Mouse (Mus musculus): ENCODE measurements around the gene Mrps6.

Gene Mrps6

DNA sequence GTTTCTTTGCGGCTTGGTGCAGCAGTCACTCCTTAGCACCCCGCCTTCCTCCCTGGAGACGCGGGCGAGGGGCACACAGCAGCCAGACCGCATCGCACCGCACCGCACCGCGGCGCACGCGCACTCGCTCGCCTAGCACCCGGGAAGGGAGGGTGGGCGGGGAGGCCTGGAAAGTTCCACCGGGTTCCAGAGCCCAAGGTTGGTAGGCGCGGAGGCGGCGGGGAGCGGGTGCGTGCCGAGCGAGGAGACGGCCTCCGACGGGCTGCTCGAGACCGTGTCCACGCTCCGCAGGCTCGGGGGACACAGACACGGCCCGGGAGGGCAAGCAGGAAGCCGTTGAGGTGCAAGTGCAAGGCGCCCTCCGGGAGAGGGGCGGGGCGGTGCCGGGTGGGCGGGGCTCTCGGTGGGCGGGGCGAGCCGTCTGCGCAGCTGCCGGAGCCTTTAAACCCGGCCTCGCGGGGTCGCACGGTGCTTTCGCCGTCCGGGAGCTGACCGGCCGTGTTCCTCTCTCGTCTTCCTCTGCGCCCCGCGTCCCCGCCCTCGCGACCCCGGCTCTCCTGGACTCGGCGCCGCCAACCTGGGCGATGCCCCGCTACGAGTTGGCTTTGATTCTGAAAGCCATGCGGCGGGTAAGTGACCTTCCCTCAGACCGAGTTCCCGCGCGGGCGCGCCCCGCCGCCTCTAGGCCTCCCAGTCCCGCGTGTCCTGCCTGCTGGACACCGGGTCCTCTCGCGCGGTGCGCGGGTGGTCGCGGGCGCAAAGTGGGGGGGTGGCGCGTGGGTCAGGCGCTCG is at the start of gene Mrps6, which contains the start of the genes Gm49711 and Slc5a3:
TSS of gene Mrps6 (plus strand) at position 419 of the 792 bp plus-strand sequence.
TSS of gene Gm49711 (plus strand) at position 465 of the 792 bp plus-strand sequence.
TSS of gene Slc5a3 (plus strand) at position 471 of the 792 bp plus-strand sequence.
- DNase-seq (ENCODE audit: low spot score in 2 of 2), result peak; percentile 89 to 90

DNA sequence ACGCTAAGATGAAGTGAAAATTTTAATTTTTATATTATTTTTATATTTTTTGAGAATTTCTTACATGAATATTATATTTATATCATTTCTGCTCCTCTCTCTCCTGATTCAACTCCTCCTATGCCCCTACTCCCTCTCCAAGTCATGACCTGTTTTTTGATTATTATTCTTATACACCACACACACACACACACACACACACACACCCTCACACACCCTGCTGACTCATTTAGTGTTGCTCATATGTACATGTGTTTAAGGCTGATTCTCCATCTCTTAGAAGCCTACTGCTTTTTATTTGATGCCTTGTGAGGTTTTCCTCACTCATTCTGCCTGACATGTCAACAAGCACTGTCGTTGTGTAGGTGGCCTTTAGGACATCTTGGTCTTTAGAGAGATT is 48.5 kb upstream of the Mrps6 start:
- no peak for DNase-seq (ENCODE audit: low spot score in 2 of 2)

DNA sequence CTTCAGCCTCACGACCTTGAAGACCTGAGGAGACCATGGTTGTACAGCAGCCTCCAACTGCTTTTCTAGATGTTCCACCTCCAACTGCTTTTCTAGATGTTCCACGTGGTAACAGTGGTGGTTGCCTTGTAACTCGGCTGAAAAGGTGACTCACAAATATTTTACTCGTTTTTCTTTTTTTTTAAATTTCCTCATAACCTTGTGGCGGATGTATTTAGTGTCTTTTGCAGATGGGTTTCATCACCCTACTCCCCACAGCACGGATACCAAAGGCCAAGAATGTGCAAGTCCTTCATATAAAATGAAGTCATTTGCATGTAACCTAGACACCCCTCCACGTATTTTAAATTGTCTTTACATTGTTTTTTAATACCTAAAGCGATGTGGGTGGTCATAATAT is 41.3 kb upstream of the Mrps6 start:
- no peak for DNase-seq (ENCODE audit: low spot score in 2 of 2)

DNA sequence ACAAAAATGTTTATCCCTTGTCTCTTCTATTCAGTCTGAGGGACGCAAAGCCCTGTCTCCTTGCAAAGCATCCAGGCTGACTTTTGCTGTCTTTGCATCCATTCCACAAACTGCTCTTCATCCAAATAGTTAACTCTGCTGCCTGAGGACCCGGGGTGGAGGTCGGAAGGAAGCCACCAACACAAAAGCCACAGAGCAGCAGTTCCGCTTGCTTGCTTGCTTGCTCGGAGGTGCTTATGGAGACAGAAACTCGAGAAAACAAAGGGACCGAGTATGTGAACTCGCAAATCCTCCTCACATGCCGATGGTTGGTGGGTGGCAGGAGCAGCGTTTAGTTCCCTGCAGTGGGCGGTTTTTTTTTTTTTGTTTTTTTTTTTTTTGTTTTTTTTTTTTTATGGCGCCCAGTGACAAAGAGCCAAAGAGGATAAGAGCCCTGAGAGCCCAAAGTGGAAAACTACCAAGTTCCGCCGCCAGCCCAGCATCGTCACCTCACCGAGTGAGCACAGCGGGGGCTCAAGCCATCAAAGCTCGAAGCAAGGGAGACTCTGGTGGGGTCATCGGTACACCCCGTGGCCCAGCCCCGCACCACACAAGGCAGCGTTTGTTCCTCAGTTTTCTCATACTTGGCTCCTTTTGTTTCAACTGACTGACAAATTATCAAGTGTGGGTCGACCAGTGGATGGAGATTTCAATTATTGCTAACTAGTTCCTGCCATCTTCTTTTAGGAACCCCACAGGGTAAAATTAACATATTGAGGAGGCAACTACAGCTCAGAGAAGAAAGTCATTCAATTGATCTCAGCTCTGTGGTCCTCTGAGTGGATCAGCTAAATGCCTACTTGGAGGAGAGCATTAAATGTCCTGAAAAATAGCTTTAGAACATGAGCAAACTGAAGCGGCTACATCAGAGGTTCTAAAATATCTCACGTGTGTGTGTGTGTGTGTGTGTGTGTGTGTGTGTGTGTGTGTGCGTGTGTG is 38.6 kb upstream of the Mrps6 start:
- DNase-seq (ENCODE audit: low spot score in 2 of 2), result peak; percentile 36 to 45

DNA sequence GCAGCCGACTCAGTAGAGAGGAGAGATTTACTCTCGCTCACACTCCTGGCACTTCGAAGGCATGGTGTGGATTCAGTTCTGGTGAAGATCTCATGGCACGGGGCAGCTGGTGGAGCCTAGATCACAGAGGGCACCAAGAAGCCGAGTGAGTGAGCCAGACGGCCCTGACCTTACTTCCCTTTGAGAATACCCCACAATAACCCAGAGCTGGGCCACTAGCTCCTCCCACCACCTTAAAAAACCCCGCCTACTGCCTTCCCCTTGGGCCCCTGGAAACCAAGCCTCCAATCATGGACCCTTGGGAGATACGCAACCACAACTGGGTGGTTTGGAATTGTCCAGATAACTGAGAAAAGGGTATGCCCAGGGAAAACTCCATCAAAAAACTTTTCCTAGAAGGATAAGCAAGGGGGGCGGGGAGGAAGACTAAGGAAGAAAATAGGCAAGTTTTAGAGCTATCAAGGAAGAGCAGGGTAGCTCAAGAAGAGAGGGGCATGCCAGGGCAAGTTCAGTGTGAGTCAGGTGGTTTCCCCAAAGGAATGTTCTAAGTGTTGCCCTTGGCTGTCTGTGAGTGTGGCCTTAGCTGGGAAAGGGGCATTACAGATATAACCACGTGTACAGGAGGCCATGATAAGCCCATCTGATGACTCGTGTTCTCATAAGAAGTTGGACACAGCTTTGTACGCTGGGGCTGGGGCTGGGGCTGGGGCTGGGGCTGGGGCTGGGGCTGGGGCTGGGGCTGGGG is 36.2 kb upstream of the Mrps6 start:
- peak in 1 of 2 experiments; percentile 10 for DNase-seq (ENCODE audit: low spot score in 2 of 2)

DNA sequence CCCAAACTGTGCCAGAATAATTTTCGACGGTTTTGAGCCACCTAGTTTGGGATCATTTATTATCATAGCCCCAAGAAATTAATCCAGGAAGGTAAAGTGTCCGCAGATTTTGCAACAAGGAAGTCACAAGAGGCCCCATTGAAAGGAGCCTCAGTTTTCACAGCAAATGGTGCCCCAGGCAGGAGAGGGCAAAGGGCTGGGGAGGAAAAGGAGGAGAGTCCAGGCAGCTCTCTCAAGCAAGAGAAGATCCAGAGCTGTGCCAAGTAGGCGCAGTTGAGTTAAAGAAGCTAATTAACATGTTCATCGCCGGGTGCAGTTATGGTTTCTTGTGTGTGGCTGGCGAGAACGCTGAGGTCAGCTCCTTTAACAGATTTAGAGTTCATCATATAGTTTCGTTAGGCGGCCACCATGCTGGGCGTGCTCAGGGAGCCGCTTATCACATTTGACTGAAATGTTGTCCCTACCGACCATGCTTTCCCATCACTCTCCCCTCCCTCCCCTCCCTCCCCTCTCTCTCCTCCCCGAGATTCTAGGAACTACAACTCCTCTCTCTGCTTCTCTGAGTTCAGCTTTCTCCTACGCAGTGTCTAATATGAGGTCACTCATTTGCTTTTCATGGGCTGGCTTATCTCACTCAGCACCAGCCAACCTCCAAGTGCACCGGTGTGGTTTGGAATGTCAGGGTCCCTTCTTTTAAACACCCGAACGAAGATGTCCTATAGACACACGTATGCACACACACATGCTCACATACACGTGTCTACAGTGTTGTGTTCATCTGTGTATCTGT is 35.4 kb upstream of the Mrps6 start:
- peak in 1 of 2 experiments; percentile 12 for DNase-seq (ENCODE audit: low spot score in 2 of 2)

DNA sequence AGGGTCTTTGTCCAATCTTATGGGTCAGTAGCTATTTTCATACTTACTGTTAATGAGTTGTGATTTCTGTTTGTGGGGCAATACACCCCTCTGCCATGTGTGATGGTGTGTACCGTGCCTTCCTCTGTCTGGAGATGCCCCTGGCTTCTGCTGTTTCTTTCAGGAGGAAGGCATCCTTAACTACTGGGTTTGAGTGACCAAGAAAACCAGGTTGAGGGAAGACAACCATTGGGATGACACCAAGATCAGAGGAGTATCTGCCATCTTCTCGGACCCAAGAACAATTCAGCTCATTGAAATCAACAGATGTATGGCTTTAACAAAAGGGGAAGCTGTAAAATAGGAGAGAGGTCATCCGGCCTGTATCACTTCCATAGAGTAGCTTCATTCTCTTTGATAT is 24.8 kb upstream of the Mrps6 start:
- DNase-seq (ENCODE audit: low spot score in 2 of 2), result no peak

DNA sequence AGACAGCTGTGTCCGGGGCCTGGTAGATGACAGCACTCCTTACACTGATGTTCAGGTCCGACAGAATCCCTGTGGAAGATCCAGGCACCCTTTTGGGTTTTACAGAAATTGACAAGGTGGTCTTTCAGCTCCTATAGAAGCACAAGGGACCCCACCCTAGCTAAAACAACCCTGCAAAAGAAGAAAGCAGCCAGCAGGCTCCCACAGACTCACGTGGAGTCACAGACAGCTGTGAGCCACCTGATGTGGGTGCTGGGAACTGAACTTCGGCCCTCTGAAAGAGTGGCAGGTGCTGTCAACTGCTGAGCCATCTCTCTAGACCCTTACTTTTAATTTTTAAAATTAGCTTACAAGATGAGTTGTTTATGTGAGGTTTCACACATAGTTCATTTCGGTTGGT is 23.4 kb upstream of the Mrps6 start:
- DNase-seq (ENCODE audit: low spot score in 2 of 2), result no peak

DNA sequence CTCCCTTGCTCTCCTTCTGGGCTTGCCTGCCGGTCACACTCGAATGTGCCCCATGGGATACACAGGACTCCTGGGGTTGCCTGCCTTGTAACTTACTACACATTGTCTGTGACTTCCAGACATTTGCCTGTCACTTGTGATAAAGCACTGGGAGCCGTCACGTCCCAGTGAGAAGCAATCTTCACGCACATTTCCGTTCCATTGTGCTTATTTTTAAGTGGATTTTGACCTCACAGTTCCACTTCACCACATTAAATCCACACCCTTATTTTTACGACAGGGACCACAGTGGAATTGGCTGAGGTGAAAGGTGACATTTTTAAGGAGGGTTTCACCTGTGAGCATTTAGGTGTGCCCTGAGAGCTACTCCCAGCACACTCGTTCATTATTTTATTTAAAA is 21.4 kb upstream of the Mrps6 start:
- DNase-seq (ENCODE audit: low spot score in 2 of 2), result no peak

DNA sequence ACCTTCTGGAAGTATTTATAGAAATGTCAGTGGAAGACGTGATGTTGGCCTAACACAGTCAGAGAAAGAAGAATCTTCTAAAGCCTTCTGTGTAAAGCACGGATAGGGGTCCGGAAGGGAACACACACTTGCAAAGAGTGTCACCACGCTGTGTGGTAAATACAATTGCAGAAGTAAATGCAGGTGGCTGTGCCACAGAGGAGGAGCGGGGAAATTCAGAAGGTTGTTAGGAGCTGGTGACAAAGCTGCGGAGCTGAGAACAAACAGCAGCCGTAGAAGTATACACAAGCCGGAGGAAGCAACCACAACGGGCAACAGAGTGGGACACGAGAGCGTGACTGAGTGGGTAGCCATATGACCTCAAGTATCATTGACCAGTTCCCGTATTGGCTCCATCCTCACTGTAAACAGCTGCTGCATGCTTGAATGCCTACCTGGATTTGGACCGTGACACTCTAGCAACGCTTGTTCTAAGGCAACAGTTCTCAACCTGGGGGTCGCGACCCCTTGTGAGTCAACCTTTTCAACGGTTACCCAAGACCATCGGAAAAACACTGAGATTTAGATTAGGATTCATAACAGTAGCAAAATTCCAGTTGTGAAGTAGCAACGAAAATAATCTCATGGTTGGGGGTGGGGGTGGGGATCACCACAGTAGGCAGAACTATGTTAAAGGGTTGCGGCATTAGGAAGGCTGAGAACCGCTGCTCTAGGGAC is 20.0 kb upstream of the Mrps6 start:
- DNase-seq (ENCODE audit: low spot score in 2 of 2), result no peak

DNA sequence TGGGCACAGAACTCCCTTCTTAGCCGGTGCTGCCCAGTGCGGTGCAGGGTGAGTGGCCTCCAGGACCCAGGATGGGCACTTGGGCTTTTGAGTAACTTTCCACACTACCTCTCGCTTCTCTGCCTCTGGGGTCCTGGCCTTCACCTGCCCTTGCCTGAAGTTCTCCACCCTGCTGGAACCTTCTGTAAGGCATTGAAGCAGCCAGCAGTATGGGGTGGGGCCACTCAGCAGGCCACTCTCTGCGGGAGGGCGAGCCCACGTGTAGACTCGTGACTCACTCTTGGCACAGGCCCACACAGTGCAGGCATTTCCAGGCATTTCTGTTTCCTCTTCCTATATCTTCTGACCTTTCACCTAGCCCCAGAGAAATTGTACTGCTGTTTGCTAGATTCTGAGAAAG is 18.6 kb upstream of the Mrps6 start:
- no peak for DNase-seq (ENCODE audit: low spot score in 2 of 2)

DNA sequence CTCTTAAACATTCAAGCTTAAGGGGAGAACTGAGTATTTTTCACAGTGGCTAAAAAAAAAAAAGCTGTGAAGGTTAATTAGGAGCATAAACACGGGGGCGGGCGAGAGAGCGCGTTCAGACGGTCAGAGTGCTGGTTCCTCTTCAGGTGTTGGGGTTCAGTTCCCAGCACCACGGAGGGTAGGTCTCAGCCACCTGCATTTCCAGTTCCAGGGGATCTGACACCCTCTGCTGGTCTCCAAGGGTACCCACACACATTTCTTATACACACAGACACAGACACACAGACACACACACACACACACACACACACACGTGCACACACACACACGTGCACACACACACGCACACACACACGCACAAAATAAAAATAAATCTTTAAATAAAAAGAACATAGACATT is 18.1 kb upstream of the Mrps6 start:
- no peak for DNase-seq (ENCODE audit: low spot score in 2 of 2)

DNA sequence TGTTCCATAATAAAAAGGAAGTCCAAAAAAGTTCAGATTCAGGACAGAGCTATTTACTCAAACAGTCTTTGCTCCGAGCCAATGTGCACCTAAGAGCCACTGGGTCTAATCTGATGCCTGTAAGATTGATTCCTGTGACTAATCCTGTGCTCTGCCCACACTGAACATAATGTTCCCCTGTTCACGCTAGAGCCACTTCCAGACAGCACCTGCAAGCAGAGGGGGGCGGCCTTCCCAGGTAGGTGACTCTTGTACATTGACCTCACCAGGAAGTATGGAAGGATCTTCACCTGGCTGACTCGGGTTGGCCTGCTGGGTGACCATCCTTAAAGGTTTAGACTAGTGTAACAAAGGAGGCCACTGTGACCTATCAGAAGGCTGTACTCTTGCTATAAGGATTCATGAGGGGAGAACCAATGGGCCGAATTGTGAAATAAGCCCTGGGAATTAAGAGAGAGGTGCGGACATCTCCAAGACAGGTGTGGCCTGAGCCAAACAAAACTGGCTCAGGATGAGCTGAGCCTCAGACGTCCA is 6.2 kb upstream of the Mrps6 start:
- DNase-seq (ENCODE audit: low spot score in 2 of 2), result no peak

DNA sequence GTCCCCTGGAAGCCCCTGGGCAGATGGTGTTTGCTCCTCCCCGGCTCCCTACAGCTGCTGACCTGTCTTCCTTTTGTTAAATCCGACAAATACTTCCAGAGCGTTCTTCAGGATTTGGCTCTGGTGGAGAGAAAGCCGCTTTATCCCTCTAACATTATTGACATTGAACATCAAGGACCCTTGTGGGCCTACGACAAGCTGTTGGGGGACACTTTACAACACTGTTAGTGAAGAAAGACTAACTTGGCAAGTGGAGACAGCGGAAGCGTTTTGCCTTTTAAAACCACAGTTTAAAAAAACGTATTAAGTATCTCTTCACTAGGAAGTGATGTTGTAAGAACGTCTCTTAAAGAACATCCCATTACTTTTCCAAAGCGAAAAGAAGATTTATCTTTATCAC is 5.5 kb upstream of the Mrps6 start:
- no peak for DNase-seq (ENCODE audit: low spot score in 2 of 2)

DNA sequence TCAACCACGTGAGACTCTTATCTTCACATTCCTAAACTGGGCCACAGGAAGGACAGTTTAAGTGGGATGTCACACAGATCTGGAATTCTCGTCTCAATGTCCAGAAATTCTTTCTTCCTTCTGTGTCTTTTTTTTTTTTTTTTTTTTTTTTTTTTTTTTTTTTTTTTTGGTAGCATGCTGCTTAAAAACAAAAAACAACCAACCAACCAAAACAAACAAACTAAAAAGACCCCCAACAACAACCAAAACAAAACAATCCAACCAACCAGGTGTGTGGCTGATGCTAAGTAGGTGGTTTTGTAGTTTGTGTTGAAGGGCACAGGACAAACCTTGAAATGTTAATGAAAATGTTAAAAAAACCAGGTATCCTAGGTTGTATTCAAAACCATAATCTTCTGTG is 1.4 kb upstream of the Mrps6 start:
- no peak for DNase-seq (ENCODE audit: low spot score in 2 of 2)

DNA sequence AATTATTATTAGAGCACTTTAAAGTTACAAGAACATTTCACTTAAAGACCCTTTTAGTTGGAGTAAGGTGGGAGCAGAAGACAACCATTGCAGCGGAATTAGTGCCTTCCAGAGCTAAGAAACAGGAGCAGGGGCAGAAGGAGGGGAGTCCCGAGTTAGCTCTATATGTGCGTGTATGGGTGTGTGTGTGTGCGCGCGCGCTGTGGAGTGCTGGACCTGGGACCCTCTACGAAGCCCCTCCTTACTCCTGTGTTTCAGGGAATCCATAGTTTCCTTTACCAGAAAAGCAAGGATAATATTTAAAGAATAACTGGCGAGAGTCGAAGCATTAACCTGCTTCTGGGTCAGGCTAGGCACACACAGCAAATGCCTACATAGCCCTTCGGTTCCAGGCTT is 616 bp upstream of the Mrps6 start:
- DNase-seq (ENCODE audit: low spot score in 2 of 2), result peak in 1 of 2 experiments; percentile 43

DNA sequence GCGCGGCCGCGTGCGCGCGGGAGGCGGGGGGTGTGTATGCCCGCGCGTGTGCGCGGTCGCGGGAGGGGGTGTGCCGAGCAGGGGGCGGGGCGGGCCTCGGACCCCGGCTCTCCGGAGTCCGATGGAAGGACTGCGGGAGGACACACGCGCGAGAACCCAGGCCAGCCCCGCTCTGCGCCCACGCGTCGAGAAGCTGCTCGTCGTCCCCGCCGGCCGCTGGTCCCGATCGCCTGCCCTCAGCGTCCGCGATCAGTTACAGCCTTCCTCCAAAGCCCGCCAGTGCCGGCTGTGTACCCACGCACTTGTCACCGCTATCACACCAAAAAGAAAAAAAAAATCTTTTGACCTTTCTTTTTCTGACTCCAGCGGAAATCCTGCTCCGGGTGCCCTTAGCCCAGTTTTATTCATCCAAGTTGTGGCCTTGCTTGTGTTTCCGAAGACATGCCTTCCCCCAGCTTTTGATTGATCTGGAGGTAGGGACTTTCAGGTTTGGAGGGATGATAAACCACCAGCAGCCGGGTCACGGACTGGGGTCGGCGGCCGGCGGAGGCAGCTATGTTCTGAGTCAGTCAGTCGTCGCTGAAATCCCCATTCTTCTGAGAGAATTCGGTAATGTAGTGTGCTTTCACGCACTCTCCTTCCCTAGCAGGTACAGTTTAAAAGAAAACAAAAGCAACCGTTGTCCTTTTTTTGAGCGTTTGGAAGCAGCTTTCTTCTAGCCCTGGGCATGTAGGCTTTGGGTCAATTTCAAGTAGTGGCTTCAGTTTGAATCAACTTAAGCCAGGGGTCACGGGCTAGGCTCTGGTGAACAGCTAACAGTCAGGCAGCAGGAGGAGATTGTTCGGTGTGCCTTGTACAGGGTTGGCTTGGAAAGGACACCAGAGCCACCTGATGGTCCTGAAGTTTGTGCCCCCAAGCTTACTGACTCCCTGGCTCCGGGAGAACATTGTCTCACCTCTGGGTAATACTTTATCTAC is 862 bp downstream of the Mrps6 start:
- peak in 1 of 2 experiments; percentile 48 for DNase-seq (ENCODE audit: low spot score in 2 of 2)

DNA sequence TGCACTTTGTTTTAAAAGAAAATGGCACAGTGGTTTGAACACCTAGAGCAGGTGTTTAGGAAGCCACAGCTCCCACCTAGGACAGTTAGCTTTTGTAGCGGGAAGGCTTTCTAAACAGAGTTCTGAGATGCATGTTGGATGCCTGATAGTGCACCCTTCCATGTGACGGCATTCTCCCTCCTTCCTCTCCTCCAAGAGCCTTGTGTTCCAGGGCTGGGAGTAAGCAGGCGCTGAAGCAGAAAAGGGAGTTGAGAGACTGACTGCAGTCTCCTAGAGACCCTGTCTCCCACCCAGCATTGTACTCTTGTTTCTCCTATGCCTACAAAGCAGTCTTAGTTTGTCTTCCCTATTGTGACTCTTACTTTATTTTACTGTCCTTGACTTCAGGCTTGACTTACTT is 2.1 kb downstream of the Mrps6 start:
- DNase-seq (ENCODE audit: low spot score in 2 of 2), result no peak

DNA sequence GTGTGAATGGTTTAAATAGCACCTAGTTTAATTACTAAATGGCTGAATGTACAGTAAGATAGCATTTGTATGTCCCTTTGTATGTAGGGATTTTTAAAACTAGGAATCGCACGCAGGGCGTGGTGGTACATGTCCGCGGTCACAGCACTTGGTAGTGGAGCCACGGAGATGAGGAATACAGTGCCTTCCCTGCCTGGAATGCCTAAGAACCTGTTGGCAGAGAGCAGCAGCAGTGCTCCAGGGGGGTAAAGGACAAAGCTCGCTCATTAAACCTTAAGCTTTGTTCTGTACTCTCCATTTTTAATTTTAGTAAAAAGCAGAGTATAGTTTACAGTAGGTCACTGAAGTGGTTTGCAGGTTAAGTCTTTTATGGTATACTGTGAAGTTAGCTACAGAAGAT is 3.5 kb downstream of the Mrps6 start:
- no peak for DNase-seq (ENCODE audit: low spot score in 2 of 2)
